Mouse (Mus musculus) embryonic fibroblast, embryonic 13.5 days (primary cell): ENCODE measurements at regions not wholly inside any gene's neighbourhood (a gene's known extent, or its start where the extent isn't known, plus 50 kb on each side); places are given as distances from the start of the nearest gene placed in this dataset.
"Not testable (repeated sequence)": the region's sequence is repeated elsewhere in the genome, so short reads cannot be mapped to it uniquely, and the experiment has no call there.

ENCODE experiments used
- CTCF ChIP-seq: IDR thresholded peaks from 2 replicates; pipeline ENCODE4 v1.5.1; 2011; ENCODE audit warnings: mild to moderate bottlenecking, control low read depth, low read length, moderate library complexity, borderline replicate concordance; ENCODE audit not compliant: insufficient read depth
- POLR2A ChIP-seq: IDR thresholded peaks from 2 replicates; pipeline ENCODE4 v1.6.1; 2011; ENCODE audit warnings: low read depth, mild to moderate bottlenecking, control low read depth, low read length, moderate library complexity

DNA sequence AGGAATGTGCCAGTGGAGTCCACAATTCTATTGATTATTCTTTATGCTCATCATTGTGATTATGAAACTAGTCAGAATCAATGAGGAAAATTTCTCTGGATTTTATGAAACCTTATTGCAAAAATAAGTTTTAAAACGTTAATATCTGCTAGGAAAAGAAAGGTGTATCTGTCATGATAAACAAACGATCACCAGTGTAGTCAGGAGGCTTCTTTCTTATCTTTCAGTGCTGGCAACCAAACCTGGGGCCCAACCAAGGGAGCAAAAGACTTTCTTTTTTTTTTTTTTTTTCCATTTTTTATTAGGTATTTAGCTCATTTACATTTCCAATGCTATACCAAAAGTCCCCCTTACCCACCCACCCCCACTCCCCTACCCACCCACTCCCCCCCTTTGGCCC lies 82.7 kb downstream of the Ogfrl1 start:
- TF ChIP-seq POLR2A, CTCF: not testable (repeated sequence)
